Comparison of ENCODE assay signal across 8 mouse cellular contexts in genomic region chr10:115362623-115362964, GRCm38 (mm10). TPM values are rescaled to one million over a fixed set of nuclear protein-coding genes. Genes with fewer than 3 reads are reported as not detected.
DNase-seq lines count a peak whose midpoint lies in the region; ATAC-seq and TF ChIP-seq lines count a peak whose summit lies in the region.

No protein-coding gene starts in this region.

- H3K4me2 ChIP-seq in kidney, postnatal 0 days (ENCODE audit: low read length), result peak overlapping the region; percentile 63
- peak overlapping the region; percentile 62 for H3K4me2 ChIP-seq in embryonic facial prominence, embryonic 11.5 days (ENCODE audit: low read depth, low read length)
- peak overlapping the region; percentile 90 for H3K4me2 ChIP-seq in intestine, embryonic 14.5 days (ENCODE audit: low read length)
- peak overlapping the region; percentile 63 for H3K4me2 ChIP-seq in midbrain, postnatal 0 days (ENCODE audit: low read depth, low read length, poor library complexity, severe bottlenecking)

- H3K27me3 ChIP-seq in kidney, postnatal 0 days (ENCODE audit: insufficient read depth, low read length), result no peaks in the 10 kb centered on the region
- no peaks in the 10 kb centered on the region for H3K27me3 ChIP-seq in embryonic facial prominence, embryonic 11.5 days (ENCODE audit: control insufficient read depth, insufficient read depth, low read length)
- H3K27me3 ChIP-seq in intestine, embryonic 14.5 days (replicated peaks; ENCODE audit: control insufficient read depth, insufficient read depth, low read length), result no peaks in the 10 kb centered on the region
- no peaks in the 10 kb centered on the region for H3K27me3 ChIP-seq in midbrain, postnatal 0 days (ENCODE audit: insufficient read depth, low read length)

- H3K9ac ChIP-seq in kidney, postnatal 0 days (ENCODE audit: low read depth, low read length), result peak overlapping the region; percentile 48
- H3K9ac ChIP-seq in embryonic facial prominence, embryonic 11.5 days (replicated peaks; ENCODE audit: low read length), result peak overlapping the region; percentile 62
- H3K9ac ChIP-seq in intestine, embryonic 14.5 days (ENCODE audit: low read length), result peak overlapping the region; percentile 53
- peak overlapping the region; percentile 70; the same call in 1 of the 2 replicates for H3K9ac ChIP-seq in midbrain, postnatal 0 days (replicated peaks; ENCODE audit: low read length, poor library complexity, severe bottlenecking)

- whole genome bisulfite sequencing in kidney, postnatal 0 days, result 8% methylated on average over 9 of the region's 9 CpGs
- WGBS in embryonic facial prominence, embryonic 11.5 days, result 11% methylated on average over 9 of the region's 9 CpGs
- WGBS in intestine, embryonic 14.5 days, result 7% methylated on average over 9 of the region's 9 CpGs
- 7% methylated on average over 9 of the region's 9 CpGs for WGBS in midbrain, postnatal 0 days

- no peaks in the 10 kb centered on the region for H3K4me1 ChIP-seq in kidney, postnatal 0 days (replicated peaks; ENCODE audit: insufficient read depth, low read length)
- H3K4me1 ChIP-seq in embryonic facial prominence, embryonic 11.5 days (ENCODE audit: control insufficient read depth, insufficient read depth, low read length), result no peaks in the 10 kb centered on the region
- peaks cover 12% of the 10 kb centered on the region for H3K4me1 ChIP-seq in intestine, embryonic 14.5 days (replicated peaks; ENCODE audit: control insufficient read depth, insufficient read depth, low read length)
- peaks cover 4% of the 10 kb centered on the region; the same call in 1 of the 2 replicates for H3K4me1 ChIP-seq in midbrain, postnatal 0 days (ENCODE audit: insufficient read depth, low read length)

- peak overlapping the region; percentile 42 for H3K4me3 ChIP-seq in kidney, postnatal 0 days (replicated peaks; ENCODE audit: low read depth, low read length)
- peak overlapping the region; percentile 47 for H3K4me3 ChIP-seq in embryonic facial prominence, embryonic 11.5 days (ENCODE audit: low read depth, low read length)
- H3K4me3 ChIP-seq in intestine, embryonic 14.5 days (ENCODE audit: low read depth, low read length), result peak overlapping the region; percentile 65
- peak overlapping the region; percentile 63 for H3K4me3 ChIP-seq in midbrain, postnatal 0 days (ENCODE audit: low read depth, low read length)

- no peak for ATAC-seq in kidney, postnatal 0 days (replicated peaks; ENCODE audit: low FRiP score, low read depth)
- no peak for ATAC-seq in embryonic facial prominence, embryonic 11.5 days (replicated peaks; ENCODE audit: insufficient number of reproducible peaks, low FRiP score, low TSS enrichment, low read depth)
- peak; percentile 24; the same call in 1 of the 2 replicates for ATAC-seq in intestine, embryonic 14.5 days (replicated peaks; ENCODE audit: low FRiP score, low TSS enrichment, low read depth)
- peak; percentile 21 for ATAC-seq in midbrain, postnatal 0 days (ENCODE audit: low FRiP score)

- peak overlapping the region; percentile 89 for H3K27ac ChIP-seq in kidney, postnatal 0 days
- H3K27ac ChIP-seq in embryonic facial prominence, embryonic 11.5 days (replicated peaks; ENCODE audit: low read depth, low read length), result peak overlapping the region; percentile 91
- H3K27ac ChIP-seq in intestine, embryonic 14.5 days (ENCODE audit: low read depth), result peak overlapping the region; percentile 97
- peak overlapping the region; percentile 82 for H3K27ac ChIP-seq in midbrain, postnatal 0 days (ENCODE audit: low read depth, low read length)

- no peak for DNase-seq in kidney, postnatal 0 days (ENCODE audit: low spot score)
- no peak for DNase-seq in kidney, postnatal 10 days
- DNase-seq in embryonic facial prominence, embryonic 11.5 days (ENCODE audit: low spot score), result no peak
- no peak for DNase-seq in intestine, embryonic 14.5 days (ENCODE audit: low spot score)
- peak; percentile 4 for DNase-seq in midbrain, postnatal 0 days (ENCODE audit: low spot score)
- DNase-seq in adrenal gland, adult 18-20 months (ENCODE audit: low spot score in 2 of 2), result no peak
- DNase-seq in natural killer cell, adult 2 months (ENCODE audit: low spot score in 2 of 2), result no peak
- DNase-seq in ovary, adult 18-20 months (ENCODE audit: low spot score), result no peak

- no peak for TF ChIP-seq CTCF in kidney, postnatal 0 days (IDR thresholded peaks at IDR 0.05; ENCODE audit: low read depth)
- TF ChIP-seq CTCF in midbrain, postnatal 0 days (IDR thresholded peaks at IDR 0.05), result no peak

- H3K9me3 ChIP-seq in kidney, postnatal 0 days (replicated peaks; ENCODE audit: low read length), result no peaks in the 10 kb centered on the region
- H3K9me3 ChIP-seq in embryonic facial prominence, embryonic 11.5 days (replicated peaks; ENCODE audit: control insufficient read depth, low read length), result no peaks in the 10 kb centered on the region
- no peaks in the 10 kb centered on the region for H3K9me3 ChIP-seq in intestine, embryonic 14.5 days (ENCODE audit: control insufficient read depth, low read length)
- H3K9me3 ChIP-seq in midbrain, postnatal 0 days (ENCODE audit: low read length), result no peaks in the 10 kb centered on the region

- no peaks in the 10 kb centered on the region for H3K36me3 ChIP-seq in kidney, postnatal 0 days (ENCODE audit: insufficient read depth, low read length)
- H3K36me3 ChIP-seq in embryonic facial prominence, embryonic 11.5 days (replicated peaks; ENCODE audit: control insufficient read depth, insufficient read depth, low read depth, low read length), result no peaks in the 10 kb centered on the region
- H3K36me3 ChIP-seq in intestine, embryonic 14.5 days (ENCODE audit: control insufficient read depth, insufficient read depth, low read length), result no peaks in the 10 kb centered on the region
- H3K36me3 ChIP-seq in midbrain, postnatal 0 days (ENCODE audit: insufficient read depth, low read length), result no peaks in the 10 kb centered on the region

RNA-seq across cellular contexts. Expression of gene Tmem19, which starts 0.3 kb away (rescaled TPM):
- polyA plus RNA-seq in kidney, postnatal 0 days (2015; fragmentation: Nextera tagmentation; extraction: Ambion mirVana), result 47.4 and 54.5 TPM in 2 replicates
- polyA plus RNA-seq in embryonic facial prominence, embryonic 11.5 days (2014; fragmentation: Nextera tagmentation; extraction: Ambion mirVana), result 25.3 and 36.4 TPM in 2 replicates
- polyA plus RNA-seq in intestine, embryonic 14.5 days (2014; fragmentation: Nextera tagmentation; extraction: Ambion mirVana), result 26.5 and 33.2 TPM in 2 replicates
- total RNA-seq in midbrain, postnatal 0 days (2014; rRNA removed), result 22.1 and 29.0 TPM in 2 replicates
- polyA plus RNA-seq in midbrain, postnatal 0 days (2015; fragmentation: Nextera tagmentation; extraction: Ambion mirVana), result 36.6 and 37.4 TPM in 2 replicates
- 10 to 100 TPM; 27.2 to 37.8 TPM for total RNA-seq in adrenal gland, adult 18-20 months (2021)

RNA-seq across cellular contexts. Expression of gene Thap2, which starts 21.6 kb away (rescaled TPM):
- polyA plus RNA-seq in kidney, postnatal 0 days (2015; fragmentation: Nextera tagmentation; extraction: Ambion mirVana), result 16.5 and 18.9 TPM in 2 replicates
- polyA plus RNA-seq in embryonic facial prominence, embryonic 11.5 days (2014; fragmentation: Nextera tagmentation; extraction: Ambion mirVana), result 20.0 and 21.6 TPM in 2 replicates
- polyA plus RNA-seq in intestine, embryonic 14.5 days (2014; fragmentation: Nextera tagmentation; extraction: Ambion mirVana), result 17.5 and 20.3 TPM in 2 replicates
- 10.4 and 12.2 TPM in 2 replicates for total RNA-seq in midbrain, postnatal 0 days (2014; rRNA removed)
- 9.1 and 9.9 TPM in 2 replicates for polyA plus RNA-seq in midbrain, postnatal 0 days (2015; fragmentation: Nextera tagmentation; extraction: Ambion mirVana)
- 10 to 100 TPM; 10.6 to 14.4 TPM for total RNA-seq in adrenal gland, adult 18-20 months (2021)

RNA-seq across cellular contexts. Expression of gene Zfc3h1, which starts 22.2 kb away (rescaled TPM):
- polyA plus RNA-seq in kidney, postnatal 0 days (2015; fragmentation: Nextera tagmentation; extraction: Ambion mirVana), result 14.5 and 15.4 TPM in 2 replicates
- polyA plus RNA-seq in embryonic facial prominence, embryonic 11.5 days (2014; fragmentation: Nextera tagmentation; extraction: Ambion mirVana), result 18.3 and 23.1 TPM in 2 replicates
- polyA plus RNA-seq in intestine, embryonic 14.5 days (2014; fragmentation: Nextera tagmentation; extraction: Ambion mirVana), result 24.5 and 25.3 TPM in 2 replicates
- total RNA-seq in midbrain, postnatal 0 days (2014; rRNA removed), result 43.2 and 50.1 TPM in 2 replicates
- 8.1 and 10.6 TPM in 2 replicates for polyA plus RNA-seq in midbrain, postnatal 0 days (2015; fragmentation: Nextera tagmentation; extraction: Ambion mirVana)
- 10 to 100 TPM; 34.8 to 41.7 TPM for total RNA-seq in adrenal gland, adult 18-20 months (2021)

RNA-seq across cellular contexts. Expression of gene Rab21, which starts 47.2 kb away (rescaled TPM):
- 10.1 and 17.8 TPM in 2 replicates for polyA plus RNA-seq in kidney, postnatal 0 days (2015; fragmentation: Nextera tagmentation; extraction: Ambion mirVana)
- 6.7 and 15.0 TPM in 2 replicates for polyA plus RNA-seq in embryonic facial prominence, embryonic 11.5 days (2014; fragmentation: Nextera tagmentation; extraction: Ambion mirVana)
- polyA plus RNA-seq in intestine, embryonic 14.5 days (2014; fragmentation: Nextera tagmentation; extraction: Ambion mirVana), result 6.9 and 7.5 TPM in 2 replicates
- 30.2 and 44.0 TPM in 2 replicates for total RNA-seq in midbrain, postnatal 0 days (2014; rRNA removed)
- polyA plus RNA-seq in midbrain, postnatal 0 days (2015; fragmentation: Nextera tagmentation; extraction: Ambion mirVana), result 9.8 and 11.4 TPM in 2 replicates
- 10 to 100 TPM; 54.8 to 61.1 TPM for total RNA-seq in adrenal gland, adult 18-20 months (2021)

Comparison
In these comparisons a context has a peak if more than half of its experiments do, and no peak if none do; other contexts are left out.
1. ATAC-seq: peak in intestine, embryonic 14.5 days (single experiment) and midbrain, postnatal 0 days (single experiment); none in kidney, postnatal 0 days (single experiment) and embryonic facial prominence, embryonic 11.5 days (single experiment).
2. Peak in every context shown above with its lines, with median percentiles within 50 percentile points of each other: H3K27ac ChIP-seq, H3K4me2 ChIP-seq, H3K4me3 ChIP-seq and H3K9ac ChIP-seq.